Mouse (Mus musculus) lung, postnatal 0 days (tissue): ENCODE data around the gene Tmem178b.

Source experiments
- CTCF ChIP-seq: IDR thresholded peaks from 2 replicates; pipeline ENCODE4 v1.5.1; 2016; ENCODE audit warnings: antibody characterized with exemption, mild to moderate bottlenecking
- EP300 ChIP-seq: IDR thresholded peaks from 2 replicates; pipeline ENCODE4 v1.6.1; 2016; ENCODE audit warnings: antibody characterized with exemption, mild to moderate bottlenecking, control low read depth

DNA sequence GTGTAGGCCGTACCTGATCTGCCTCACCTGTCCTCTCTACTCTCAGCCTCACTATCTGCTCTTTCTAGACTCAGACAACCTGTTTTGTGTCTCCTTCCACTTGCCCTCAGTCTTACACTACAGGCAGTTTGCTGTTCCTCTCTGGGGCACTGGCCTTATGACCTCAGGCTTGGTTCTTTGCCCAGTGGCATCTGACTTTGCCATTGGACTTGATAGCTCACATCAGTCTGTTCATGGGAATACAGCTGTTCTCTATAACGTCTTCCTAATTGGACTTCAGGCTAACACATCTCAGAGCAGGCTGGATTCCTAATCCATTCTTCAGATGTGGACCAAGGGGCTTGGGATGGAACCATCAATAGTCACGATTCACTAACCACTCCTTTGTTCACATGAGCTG, 136.6 kb downstream of the Tmem178b start:
- no peak for TF ChIP-seq CTCF
- TF ChIP-seq EP300 = no peak
